In the genomic region with DNA sequence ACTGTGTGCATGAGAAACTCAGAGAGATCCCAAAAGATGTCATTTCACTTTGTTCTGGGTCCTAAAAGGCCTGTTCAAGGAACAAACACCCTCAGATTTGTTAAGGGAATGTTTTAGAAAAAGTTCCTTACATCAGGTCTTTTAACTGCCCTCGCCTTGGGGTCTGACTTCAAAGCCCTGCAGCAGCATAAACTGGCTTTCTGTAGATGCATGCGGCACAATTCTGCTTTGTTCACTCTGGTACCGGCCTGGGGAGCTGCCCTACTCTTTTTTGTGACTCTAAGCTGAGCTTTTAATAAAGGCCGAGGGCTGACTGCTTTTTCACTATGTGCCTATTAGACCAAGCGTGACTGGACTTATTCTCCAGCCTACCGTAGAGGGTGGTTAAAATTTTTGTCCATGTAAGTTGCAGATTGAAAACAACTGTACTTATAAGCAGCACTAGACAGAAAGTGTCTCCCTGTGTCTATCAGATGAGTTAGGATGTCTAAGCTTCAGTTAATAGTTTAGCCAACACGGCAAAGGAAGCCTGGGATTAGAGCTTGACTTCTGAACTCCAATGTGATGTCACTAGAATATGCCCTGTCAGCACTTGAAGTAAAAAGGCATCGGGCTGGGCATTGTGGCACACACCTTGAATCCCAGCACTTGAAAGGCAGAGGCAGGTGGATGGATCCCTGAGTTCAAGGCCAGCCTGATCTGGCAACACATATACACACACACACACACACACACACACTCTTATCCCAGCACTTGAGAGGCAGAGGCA, we compare ENCODE assay signal across 10 mouse cellular contexts. TPM values are rescaled to one million over a fixed set of nuclear protein-coding genes. Genes with fewer than 3 reads are reported as not detected.
A peak's percentile ranks its signal among the peaks of the same experiment; 100 is the strongest.
DNase-seq lines count a peak whose midpoint lies in the region; ATAC-seq lines count a peak whose summit lies in the region.
"Had no signal": no experiment of that assay in that cellular context is flagged by ENCODE, and none has a peak within 500 bp of the region (broad histone marks: within the 10 kb centered on the region; RNA-seq: fewer than 3 reads in every experiment).

No protein-coding gene starts in this region.

- H3K27me3 ChIP-seq in forebrain, embryonic 12.5 days: no peaks in the 10 kb centered on the region
- no peaks in the 10 kb centered on the region for H3K27me3 ChIP-seq in stomach, embryonic 16.5 days (ENCODE audit: control insufficient read depth, insufficient read depth, low read length)
- H3K27me3 ChIP-seq: liver, embryonic 12.5 days had no signal

- 14% methylated on average over 8 of the region's 8 CpGs for WGBS in forebrain, embryonic 12.5 days
- WGBS in stomach, embryonic 16.5 days: 81% methylated on average over 8 of the region's 8 CpGs

- H3K36me3 ChIP-seq in forebrain, embryonic 12.5 days (replicated peaks): peaks cover 53% of the 10 kb centered on the region
- no peaks in the 10 kb centered on the region for H3K36me3 ChIP-seq in stomach, embryonic 16.5 days (ENCODE audit: control insufficient read depth, insufficient read depth, low read length)

- no peak overlapping the region; the same call in 1 of the 2 replicates for H3K9ac ChIP-seq in forebrain, embryonic 12.5 days
- no peak overlapping the region for H3K9ac ChIP-seq in stomach, embryonic 16.5 days (ENCODE audit: low read length)
- H3K9ac ChIP-seq: liver, embryonic 12.5 days had no signal

- H3K9me3 ChIP-seq in forebrain, embryonic 12.5 days: no peaks in the 10 kb centered on the region
- H3K9me3 ChIP-seq in stomach, embryonic 16.5 days (replicated peaks; ENCODE audit: control insufficient read depth, low read length): no peaks in the 10 kb centered on the region
- H3K9me3 ChIP-seq: liver, embryonic 12.5 days had no signal

- DNase-seq in kidney, adult 8-10 months: peak; percentile 55 to 75
- DNase-seq in kidney, adult 18-20 months: no peak
- DNase-seq in kidney, postnatal 25 days: peak; percentile 45 to 69
- DNase-seq in cerebellum, postnatal 10 days: no peak
- DNase-seq in layer of hippocampus, adult 8-10 months (ENCODE audit: low spot score in 2 of 2): no peak

- peaks cover 17% of the 10 kb centered on the region for H3K4me1 ChIP-seq in forebrain, embryonic 12.5 days
- no peaks in the 10 kb centered on the region; the same call in 1 of the 2 replicates for H3K4me1 ChIP-seq in stomach, embryonic 16.5 days (ENCODE audit: control insufficient read depth, insufficient read depth, low read length)

- no peak overlapping the region for H3K4me3 ChIP-seq in forebrain, embryonic 12.5 days (replicated peaks)
- no peak overlapping the region for H3K4me3 ChIP-seq in stomach, embryonic 16.5 days (replicated peaks; ENCODE audit: low read length)
- H3K4me3 ChIP-seq: erythroblast, embryonic 14.5 days; liver, embryonic 12.5 days had no signal

- no peak overlapping the region for H3K4me2 ChIP-seq in forebrain, embryonic 12.5 days
- no peak overlapping the region for H3K4me2 ChIP-seq in stomach, embryonic 16.5 days (ENCODE audit: low read depth, low read length)
- H3K4me2 ChIP-seq: liver, embryonic 12.5 days had no signal

- no peak for ATAC-seq in forebrain, embryonic 12.5 days (ENCODE audit: low FRiP score)
- ATAC-seq in stomach, embryonic 16.5 days (ENCODE audit: insufficient read depth, low FRiP score): no peak
- ATAC-seq in inflammation-experienced regulatory T-cells, adult 6 months: no peak
- ATAC-seq: liver, embryonic 12.5 days had no signal

- H3K27ac ChIP-seq in forebrain, embryonic 12.5 days: peak overlapping the region; percentile 74
- H3K27ac ChIP-seq in stomach, embryonic 16.5 days (ENCODE audit: low read length): peak overlapping the region; percentile 2; the same call in 1 of the 2 replicates
- H3K27ac ChIP-seq: liver, embryonic 12.5 days had no signal

RNA-seq across cellular contexts. Expression of a gene that starts 15.6 kb away (rescaled TPM):
- 130 and 135 TPM in 2 replicates for polyA plus RNA-seq in forebrain, embryonic 12.5 days (2016; fragmentation: Nextera tagmentation; extraction: Ambion mirVana)
- 121 and 122 TPM in 2 replicates for polyA plus RNA-seq in stomach, embryonic 16.5 days (2015; fragmentation: Nextera tagmentation; extraction: Ambion mirVana)
- 10 to 100 TPM; 85.3 to 96.7 (median 96.4) TPM for polyA plus RNA-seq in inflammation-experienced regulatory T-cells, adult 6 months (2017; shearing (Covaris generic))
- 10 to 100 TPM; 84.0 to 94.9 (median 90.0) TPM for total RNA-seq in layer of hippocampus, adult 8-10 months (2022)

RNA-seq across cellular contexts. Expression of a gene that starts 15.6 kb away (rescaled TPM):
- 122 and 139 TPM in 2 replicates for polyA plus RNA-seq in forebrain, embryonic 12.5 days (2016; fragmentation: Nextera tagmentation; extraction: Ambion mirVana)
- polyA plus RNA-seq in stomach, embryonic 16.5 days (2015; fragmentation: Nextera tagmentation; extraction: Ambion mirVana): 144 and 158 TPM in 2 replicates
- 100 to 1,000 TPM; 150 to 233 (median 160) TPM for polyA plus RNA-seq in inflammation-experienced regulatory T-cells, adult 6 months (2017; shearing (Covaris generic))
- total RNA-seq in layer of hippocampus, adult 8-10 months (2022): 10 to 100 TPM; 24.3 to 30.0 (median 27.0) TPM

RNA-seq across cellular contexts. Expression of a gene that starts 41.3 kb away (rescaled TPM):
- 3.3 and 4.0 TPM in 2 replicates for polyA plus RNA-seq in forebrain, embryonic 12.5 days (2016; fragmentation: Nextera tagmentation; extraction: Ambion mirVana)
- 3.1 and 4.3 TPM in 2 replicates for polyA plus RNA-seq in stomach, embryonic 16.5 days (2015; fragmentation: Nextera tagmentation; extraction: Ambion mirVana)
- polyA plus RNA-seq in inflammation-experienced regulatory T-cells, adult 6 months (2017; shearing (Covaris generic)): 1 to 10 TPM; 1.3 to 2.3 (median 1.6) TPM
- 1 to 10 TPM; 5.0 to 8.6 (median 7.5) TPM for total RNA-seq in layer of hippocampus, adult 8-10 months (2022)

RNA-seq across cellular contexts. Expression of a gene that starts 47.2 kb away (rescaled TPM):
- 6.2 and 6.9 TPM in 2 replicates for polyA plus RNA-seq in forebrain, embryonic 12.5 days (2016; fragmentation: Nextera tagmentation; extraction: Ambion mirVana)
- polyA plus RNA-seq in stomach, embryonic 16.5 days (2015; fragmentation: Nextera tagmentation; extraction: Ambion mirVana): 7.6 and 10.2 TPM in 2 replicates
- 1 to 10 TPM in 2 of 3 experiments, under 1 TPM in 1; 0.44 to 8.2 (median 1.5) TPM for polyA plus RNA-seq in inflammation-experienced regulatory T-cells, adult 6 months (2017; shearing (Covaris generic))
- total RNA-seq in layer of hippocampus, adult 8-10 months (2022): 1 to 10 TPM in 1 of 4 experiments, under 1 TPM in 3; 0.43 to 1.5 (median 0.69) TPM

RNA-seq across cellular contexts. Expression of a gene that starts 50.8 kb away (rescaled TPM):
- 339 and 361 TPM in 2 replicates for polyA plus RNA-seq in forebrain, embryonic 12.5 days (2016; fragmentation: Nextera tagmentation; extraction: Ambion mirVana)
- polyA plus RNA-seq in stomach, embryonic 16.5 days (2015; fragmentation: Nextera tagmentation; extraction: Ambion mirVana): 835 and 861 TPM in 2 replicates
- polyA plus RNA-seq in inflammation-experienced regulatory T-cells, adult 6 months (2017; shearing (Covaris generic)): 100 to 1,000 TPM; 427 to 663 (median 505) TPM
- 100 to 1,000 TPM; 174 to 209 (median 191) TPM for total RNA-seq in layer of hippocampus, adult 8-10 months (2022)

Comparison
In these comparisons a context has a peak if more than half of its experiments do, and no peak if none do; other contexts are left out.
1. DNase-seq: peak in kidney, adult 8-10 months (2 of 2) and kidney, postnatal 25 days (2 of 2); none in kidney, adult 18-20 months (single experiment), cerebellum, postnatal 10 days (0 of 2) and layer of hippocampus, adult 8-10 months (0 of 2).